Mouse (Mus musculus) limb, embryonic 13.5 days (tissue): ENCODE results near the gene Gm45716. TPM values are rescaled to one million over a fixed set of nuclear protein-coding genes. Genes with fewer than 3 reads are reported as not detected.

Source experiments
- ATAC-seq: fragments of 200-750 bp; cut with Nextera tagmentation; 2 replicates; pipeline ENCODE4 v1.8.0; 2017; ENCODE audit warnings: low read depth, moderate number of reproducible peaks, moderate TSS enrichment; ENCODE audit not compliant: low FRiP score
- H3K27ac ChIP-seq: fragments of 300-500 bp; sonication (generic); 2 replicates; pipeline ENCODE4 v1.5.1; 2015; ENCODE audit warnings: inconsistent platforms, mild to moderate bottlenecking, moderate library complexity
- H3K27me3 ChIP-seq: fragments of 300-500 bp; sonication (generic); 2 replicates; pipeline ENCODE4 v1.6.1; 2015; ENCODE audit warnings: mild to moderate bottlenecking, inconsistent platforms
- H3K36me3 ChIP-seq: fragments of 300-500 bp; sonication (generic); 2 replicates; pipeline ENCODE4 v1.6.1; 2015; ENCODE audit warnings: inconsistent platforms, mild to moderate bottlenecking, moderate library complexity
- H3K4me1 ChIP-seq: fragments of 300-500 bp; sonication (generic); 2 replicates; pipeline ENCODE4 v1.6.1; 2015; ENCODE audit warnings: inconsistent platforms
- H3K4me2 ChIP-seq: fragments of 300-500 bp; sonication (generic); replicated peaks from 2 replicates; pipeline ENCODE4 v1.6.1; 2015; ENCODE audit warnings: inconsistent platforms, mild to moderate bottlenecking, moderate library complexity
- H3K4me3 ChIP-seq: fragments of 300-500 bp; sonication (generic); 2 replicates; pipeline ENCODE4 v1.5.1; 2015; ENCODE audit warnings: moderate library complexity, mild to moderate bottlenecking, inconsistent platforms
- H3K9ac ChIP-seq: fragments of 300-500 bp; sonication (generic); 2 replicates; pipeline ENCODE4 v1.6.1; 2015; ENCODE audit warnings: mild to moderate bottlenecking, inconsistent platforms
- H3K9me3 ChIP-seq: fragments of 300-500 bp; sonication (generic); 2 replicates; pipeline ENCODE4 v1.6.1; 2016; ENCODE audit warnings: inconsistent platforms
- WGBS: fragments of 180-500 bp; shearing (Covaris S2); methylation state at CpG from one replicate; pipeline ENCODE4 v1.1.7; 2015; 5-methylcytosine and 5-hydroxymethylcytosine counted together
- polyA plus RNA-seq: library from polyadenylated mRNA; unstranded; fragments of >200 nt; fragmentation: Nextera tagmentation; extraction: Ambion mirVana; gene quantifications from 2 replicates; pipeline ENCODE4 v1.2.1, GENCODE M21; 2015

Gm45716 gene
- polyA plus RNA-seq, 1 experiment from 2014 or later, result 8.3 TPM

- no peak overlapping the region for H3K4me3 ChIP-seq
- H3K4me1 ChIP-seq, result no peaks in the 10 kb centered on the region
- H3K36me3 ChIP-seq, result no peaks in the 10 kb centered on the region
- ATAC-seq, result no peak
- no peak overlapping the region for H3K27ac ChIP-seq
- WGBS, result 89% methylated on average over 2 of the region's 2 CpGs
- no peaks in the 10 kb centered on the region for H3K9me3 ChIP-seq
- H3K9ac ChIP-seq, result no peak overlapping the region
- no peaks in the 10 kb centered on the region for H3K27me3 ChIP-seq
- H3K4me2 ChIP-seq, result no peak overlapping the region
These were observed 54.4 kb downstream of the Gm45716 start for GRCm38 (mm10) chr11:90241874-90242273.

- no peak for ATAC-seq
- Histone ChIP-seq H3K4me1 (no peaks in the 10 kb centered on the region), H3K27ac (no peak overlapping the region), H3K4me3 (no peak overlapping the region), H3K9me3 (no peaks in the 10 kb centered on the region), H3K9ac (no peak overlapping the region), H3K4me2 (no peak overlapping the region), H3K36me3 (no peaks in the 10 kb centered on the region), H3K27me3 (no peaks in the 10 kb centered on the region)
- 96% methylated on average over 2 of the region's 2 CpGs for WGBS
These were observed 55.8 kb downstream of the Gm45716 start for GRCm38 (mm10) chr11:90243300-90243699.

- Histone ChIP-seq H3K4me1 (peaks cover 8% of the 10 kb centered on the region), H3K36me3 (no peaks in the 10 kb centered on the region), H3K9me3 (no peaks in the 10 kb centered on the region), H3K27me3 (no peaks in the 10 kb centered on the region), H3K9ac (no peak overlapping the region), H3K4me3 (no peak overlapping the region), H3K27ac (no peak overlapping the region), H3K4me2 (no peak overlapping the region)
- WGBS, result 83% methylated on average over 6 of the region's 6 CpGs
- no peak for ATAC-seq
These were observed 58.1 kb downstream of the Gm45716 start for GRCm38 (mm10) chr11:90245630-90246029.

GRCm38 (mm10) chr11:90246676-90247075, 59.2 kb downstream of the Gm45716 start:
- Histone ChIP-seq H3K4me2 (no peak overlapping the region), H3K27me3 (no peaks in the 10 kb centered on the region), H3K27ac (no peak overlapping the region), H3K9me3 (no peaks in the 10 kb centered on the region), H3K9ac (no peak overlapping the region), H3K4me3 (no peak overlapping the region), H3K4me1 (peaks cover 13% of the 10 kb centered on the region), H3K36me3 (no peaks in the 10 kb centered on the region)
- 78% methylated on average over 4 of the region's 4 CpGs for WGBS
- ATAC-seq, result no peak

GRCm38 (mm10) chr11:90247793-90248192, 60.3 kb downstream of the Gm45716 start:
- H3K4me3 ChIP-seq, result no peak overlapping the region
- peaks cover 22% of the 10 kb centered on the region for H3K4me1 ChIP-seq
- ATAC-seq, result no peak
- no peaks in the 10 kb centered on the region for H3K27me3 ChIP-seq
- H3K4me2 ChIP-seq, result no peak overlapping the region
- WGBS, result 65% methylated on average over 4 of the region's 4 CpGs
- H3K9me3 ChIP-seq, result no peaks in the 10 kb centered on the region
- no peak overlapping the region for H3K27ac ChIP-seq
- H3K9ac ChIP-seq, result no peak overlapping the region
- H3K36me3 ChIP-seq, result no peaks in the 10 kb centered on the region

- peak within 1 kb of the TSS; percentile 92 for H3K9ac ChIP-seq
- peak within 1 kb of the TSS; percentile 84 for H3K27ac ChIP-seq
- H3K36me3 ChIP-seq, result no peaks in the 10 kb centered on the region
- peak within 1 kb of the TSS; percentile 86 for H3K4me2 ChIP-seq
- H3K9me3 ChIP-seq, result no peaks in the 10 kb centered on the region
- H3K4me1 ChIP-seq, result peaks cover 22% of the 10 kb centered on the region
- H3K4me3 ChIP-seq, result peak within 1 kb of the TSS; percentile 86
- H3K27me3 ChIP-seq, result no peaks in the 10 kb centered on the region
- WGBS, result 1% methylated on average over 37 of the region's 51 CpGs
- ATAC-seq, result peak; percentile 100
These were observed 61.7 kb downstream of the Gm45716 start, which contains the start of gene Mmd for GRCm38 (mm10) chr11:90249025-90249650. Gene Mmd (plus strand): TSS chr11:90249456.

- Histone ChIP-seq H3K9ac (peak overlapping the region; percentile 92), H3K4me1 (peaks cover 22% of the 10 kb centered on the region), H3K27ac (peak overlapping the region; percentile 84), H3K36me3 (no peaks in the 10 kb centered on the region), H3K27me3 (no peaks in the 10 kb centered on the region), H3K4me3 (peak overlapping the region; percentile 86), H3K4me2 (peak overlapping the region; percentile 86), H3K9me3 (no peaks in the 10 kb centered on the region)
- WGBS, result under 1% methylated on average over 22 of the region's 22 CpGs
- ATAC-seq, result peak; percentile 33
These were observed 62.2 kb downstream of the Gm45716 start for GRCm38 (mm10) chr11:90249701-90250141.

- WGBS, result 2% methylated on average over 9 of the region's 9 CpGs
- Histone ChIP-seq H3K27ac (no peak overlapping the region), H3K9me3 (no peaks in the 10 kb centered on the region)
These were observed 62.7 kb downstream of the Gm45716 start for GRCm38 (mm10) chr11:90250189-90250588.

GRCm38 (mm10) chr11:90250730-90251129, 63.2 kb downstream of the Gm45716 start:
- peaks cover 25% of the 10 kb centered on the region for H3K4me1 ChIP-seq
- WGBS, result 70% methylated on average over 7 of the region's 7 CpGs
- H3K9ac ChIP-seq, result peak overlapping the region; percentile 92
- H3K9me3 ChIP-seq, result no peaks in the 10 kb centered on the region
- H3K27me3 ChIP-seq, result no peaks in the 10 kb centered on the region
- ATAC-seq, result no peak
- H3K4me3 ChIP-seq, result peak overlapping the region; percentile 86
- H3K27ac ChIP-seq, result no peak overlapping the region
- H3K4me2 ChIP-seq, result peak overlapping the region; percentile 86
- no peaks in the 10 kb centered on the region for H3K36me3 ChIP-seq

More at GRCm38 (mm10) chr11:90250189-90250588, 62.7 kb downstream of the Gm45716 start:
- H3K4me3 ChIP-seq, result peak overlapping the region; percentile 86
- H3K27me3 ChIP-seq, result no peaks in the 10 kb centered on the region
- H3K4me1 ChIP-seq, result peaks cover 22% of the 10 kb centered on the region
- H3K9ac ChIP-seq, result peak overlapping the region; percentile 92
- no peak for ATAC-seq
- peak overlapping the region; percentile 86 for H3K4me2 ChIP-seq
- no peaks in the 10 kb centered on the region for H3K36me3 ChIP-seq

GRCm38 (mm10) chr11:90251923-90252322, 64.4 kb downstream of the Gm45716 start:
- no peak overlapping the region; the same call in 1 of the 2 replicates for H3K4me2 ChIP-seq
- H3K9ac ChIP-seq, result no peak overlapping the region

GRCm38 (mm10) chr11:90252366-90252765, 64.9 kb downstream of the Gm45716 start:
- 80% methylated on average over 8 of the region's 8 CpGs for WGBS

More at GRCm38 (mm10) chr11:90251923-90252322, 64.4 kb downstream of the Gm45716 start:
- H3K36me3 ChIP-seq, result no peaks in the 10 kb centered on the region
- no peaks in the 10 kb centered on the region for H3K9me3 ChIP-seq
- 40% methylated on average over 2 of the region's 2 CpGs for WGBS
- no peak overlapping the region for H3K4me3 ChIP-seq
- no peak overlapping the region for H3K27ac ChIP-seq
- H3K27me3 ChIP-seq, result no peaks in the 10 kb centered on the region
- peaks cover 27% of the 10 kb centered on the region for H3K4me1 ChIP-seq
- no peak for ATAC-seq

GRCm38 (mm10) chr11:90254536-90254935, 67.1 kb downstream of the Gm45716 start:
- H3K27me3 ChIP-seq, result no peaks in the 10 kb centered on the region
- peaks cover 32% of the 10 kb centered on the region for H3K4me1 ChIP-seq
- no peak for ATAC-seq
- no peak overlapping the region for H3K9ac ChIP-seq
- no peaks in the 10 kb centered on the region for H3K9me3 ChIP-seq
- 81% methylated on average over 3 of the region's 3 CpGs for WGBS
- no peak overlapping the region for H3K27ac ChIP-seq
- H3K36me3 ChIP-seq, result peaks cover 10% of the 10 kb centered on the region
- H3K4me2 ChIP-seq, result no peak overlapping the region
- H3K4me3 ChIP-seq, result no peak overlapping the region

More at GRCm38 (mm10) chr11:90252366-90252765, 64.9 kb downstream of the Gm45716 start:
- Histone ChIP-seq H3K36me3 (peaks cover 3% of the 10 kb centered on the region; the same call in 1 of the 2 replicates), H3K9me3 (no peaks in the 10 kb centered on the region), H3K4me2 (no peak overlapping the region), H3K27ac (no peak overlapping the region), H3K4me1 (peaks cover 27% of the 10 kb centered on the region), H3K9ac (no peak overlapping the region), H3K27me3 (no peaks in the 10 kb centered on the region), H3K4me3 (no peak overlapping the region)
- ATAC-seq, result no peak

GRCm38 (mm10) chr11:90255687-90256086, 68.2 kb downstream of the Gm45716 start:
- Histone ChIP-seq H3K27ac (no peak overlapping the region), H3K36me3 (peaks cover 22% of the 10 kb centered on the region), H3K27me3 (no peaks in the 10 kb centered on the region), H3K4me3 (no peak overlapping the region), H3K9ac (no peak overlapping the region), H3K4me2 (no peak overlapping the region), H3K9me3 (no peaks in the 10 kb centered on the region), H3K4me1 (peaks cover 24% of the 10 kb centered on the region)
- 69% methylated on average over 6 of the region's 6 CpGs for WGBS
- ATAC-seq, result peak; percentile 69
